Mouse (Mus musculus) forebrain, embryonic 11.5 days (tissue): ENCODE data around the gene Pxdc1. TPM values are rescaled to one million over a fixed set of nuclear protein-coding genes. Genes with fewer than 3 reads are reported as not detected.

Experiments
- ATAC-seq: fragments of 200-750 bp; cut with Nextera tagmentation; replicated peaks from 2 replicates; pipeline ENCODE4 v1.8.0; 2017; ENCODE audit warnings: moderate TSS enrichment; ENCODE audit not compliant: low FRiP score
- DNase-seq: peaks from one replicate; pipeline ENCODE4 v3.0.0-alpha.2; 2017; ENCODE audit warnings: low spot score
- H3K27ac ChIP-seq: fragments of 300-500 bp; sonication (generic); 2 replicates; pipeline ENCODE4 v1.5.1; 2014; ENCODE audit warnings: low read depth, low read length
- H3K27me3 ChIP-seq: fragments of 300-500 bp; sonication (generic); 2 replicates; pipeline ENCODE4 v1.6.1; 2014; ENCODE audit warnings: mild to moderate bottlenecking, low read length, mixed read lengths; ENCODE audit not compliant: control insufficient read depth, insufficient read depth
- H3K36me3 ChIP-seq: fragments of 300-500 bp; sonication (generic); 2 replicates; pipeline ENCODE4 v1.6.1; 2014; ENCODE audit warnings: mild to moderate bottlenecking, low read length, moderate library complexity, mixed read lengths; ENCODE audit not compliant: control insufficient read depth, insufficient read depth
- H3K4me1 ChIP-seq: fragments of 300-500 bp; sonication (generic); replicated peaks from 2 replicates; pipeline ENCODE4 v1.6.1; 2014; ENCODE audit warnings: low read length, mixed read lengths; ENCODE audit not compliant: control insufficient read depth, insufficient read depth
- H3K4me2 ChIP-seq: fragments of 300-500 bp; sonication (generic); 2 replicates; pipeline ENCODE4 v1.6.1; 2014; ENCODE audit warnings: low read depth, mild to moderate bottlenecking, low read length, moderate library complexity, mixed read lengths; ENCODE audit not compliant: severe bottlenecking
- H3K4me3 ChIP-seq: fragments of 300-500 bp; sonication (generic); 2 replicates; pipeline ENCODE4 v1.5.1; 2014; ENCODE audit warnings: low read depth, low read length
- H3K9ac ChIP-seq: fragments of 300-500 bp; sonication (generic); 2 replicates; pipeline ENCODE4 v1.6.1; 2014; ENCODE audit warnings: low read length
- H3K9me3 ChIP-seq: fragments of 300-500 bp; sonication (generic); 2 replicates; pipeline ENCODE4 v1.6.1; 2016; ENCODE audit warnings: low read length, mixed read lengths; ENCODE audit not compliant: control insufficient read depth
- WGBS: fragments of 180-500 bp; shearing (Covaris S2); extraction: QIAGEN DNeasy Blood & Tissue Kit; methylation state at CpG from one replicate; pipeline ENCODE4 v1.1.7; 2014; 5-methylcytosine and 5-hydroxymethylcytosine counted together
- polyA plus RNA-seq: library from polyadenylated mRNA; unstranded; fragments of >200 nt; fragmentation: Nextera tagmentation; extraction: Ambion mirVana; gene quantifications from 2 replicates; pipeline ENCODE4 v1.2.1, GENCODE M21; 2014

The Pxdc1 gene
- polyA plus RNA-seq, 1 experiment from 2014 or later, result 4.6 TPM

DNA sequence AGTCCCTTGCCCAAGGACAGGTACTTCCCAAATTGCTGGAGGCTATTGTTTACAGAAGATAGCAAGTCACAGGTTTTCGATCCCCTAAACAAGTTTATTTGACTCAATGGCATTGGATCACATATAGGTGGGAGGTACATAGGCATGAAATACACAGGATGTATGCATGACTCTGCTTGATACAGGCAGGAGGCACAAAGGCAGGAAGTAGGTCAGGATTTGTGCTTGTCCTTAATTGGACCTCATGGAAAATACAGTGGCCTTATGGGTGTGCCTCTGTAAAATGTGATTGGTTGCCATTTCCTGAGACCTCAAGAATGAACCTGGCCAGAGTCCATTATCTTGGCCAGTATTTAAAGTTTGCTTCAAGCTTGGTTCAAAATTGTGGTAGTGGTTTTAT lies 48.9 kb downstream of the Pxdc1 start:
- WGBS, result 97% methylated on average over 1 of the region's 1 CpGs
- Histone ChIP-seq H3K9ac (no peak overlapping the region), H3K4me2 (no peak overlapping the region), H3K27me3 (no peaks in the 10 kb centered on the region), H3K36me3 (no peaks in the 10 kb centered on the region), H3K4me3 (no peak overlapping the region), H3K27ac (no peak overlapping the region), H3K4me1 (0 out of 2 replicates have a peak, but pooled peaks cover 2% of the 10 kb centered on the region), H3K9me3 (no peaks in the 10 kb centered on the region)
- DNase-seq (no peak), ATAC-seq (no peak)

DNA sequence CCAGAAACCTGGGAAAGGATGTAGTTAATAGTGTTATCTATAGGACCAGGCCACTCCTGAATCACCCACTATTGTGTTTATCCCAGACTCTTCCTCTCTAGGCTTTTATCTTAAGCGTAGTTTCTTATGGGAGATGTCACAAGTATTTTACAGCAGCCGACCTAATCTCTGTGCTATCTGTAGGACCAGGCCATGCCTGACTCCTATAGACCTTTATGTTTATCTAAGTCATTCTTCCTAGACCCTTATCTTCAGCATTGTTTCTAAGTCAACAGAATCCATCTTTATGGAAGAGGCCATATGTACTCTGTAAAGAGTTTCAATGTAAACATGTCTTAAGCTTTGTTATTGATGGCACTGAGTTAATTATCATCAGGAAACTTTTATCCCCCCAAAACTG lies 50.5 kb downstream of the Pxdc1 start:
- 81% methylated on average over 2 of the region's 2 CpGs for WGBS
- H3K4me2 ChIP-seq, result no peak overlapping the region
- no peak for DNase-seq

DNA sequence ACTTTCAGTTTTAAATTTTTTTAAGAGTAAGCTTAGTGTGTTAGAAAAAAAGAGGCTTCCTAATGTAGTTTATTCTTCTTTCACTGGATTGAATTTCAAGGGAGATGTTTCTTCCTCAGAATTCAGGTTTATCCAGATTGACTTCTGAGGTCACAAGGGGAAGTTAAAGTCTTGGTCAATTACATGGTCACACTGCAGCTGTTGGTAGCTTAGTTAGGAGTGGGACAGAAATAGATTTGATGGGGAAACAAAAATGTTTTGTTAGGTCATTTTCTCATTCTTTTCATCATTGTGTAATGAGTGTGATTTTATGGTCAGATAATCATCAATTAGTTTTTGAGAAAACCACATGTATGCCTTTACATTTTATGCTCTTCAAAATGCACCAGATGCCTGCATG lies 56.5 kb downstream of the Pxdc1 start:
- no peak overlapping the region for H3K27ac ChIP-seq
- no peaks in the 10 kb centered on the region for H3K36me3 ChIP-seq
- H3K4me1 ChIP-seq, result no peaks in the 10 kb centered on the region
- H3K9me3 ChIP-seq, result no peaks in the 10 kb centered on the region
- H3K4me2 ChIP-seq, result no peak overlapping the region
- no peaks in the 10 kb centered on the region for H3K27me3 ChIP-seq
- ATAC-seq (no peak), DNase-seq (no peak)
- H3K4me3 ChIP-seq, result no peak overlapping the region
- no peak overlapping the region for H3K9ac ChIP-seq

More for the DNA sequence above, 50.5 kb downstream of the Pxdc1 start:
- no peak for ATAC-seq
- H3K9ac ChIP-seq, result no peak overlapping the region
- H3K4me1 ChIP-seq, result 0 out of 2 replicates have a peak, but pooled peaks cover 2% of the 10 kb centered on the region
- no peaks in the 10 kb centered on the region for H3K27me3 ChIP-seq
- H3K9me3 ChIP-seq, result no peaks in the 10 kb centered on the region
- H3K27ac ChIP-seq, result no peak overlapping the region
- H3K36me3 ChIP-seq, result no peaks in the 10 kb centered on the region
- H3K4me3 ChIP-seq, result no peak overlapping the region

Other genes starting within 250 kb of the Pxdc1 start
- not detected in 2 replicates for gene Fam50b, start 81.4 kb upstream of the Pxdc1 start, polyA plus RNA-seq
- 98.7 and 107 TPM in 2 replicates for gene Prpf4b, start 221.8 kb upstream of the Pxdc1 start, polyA plus RNA-seq